Mouse (Mus musculus) left cerebral cortex, adult 2 months (tissue): ENCODE measurements around the gene Fads3. TPM values are rescaled to one million over a fixed set of nuclear protein-coding genes. Genes with fewer than 3 reads are reported as not detected.

Experiments used
- DNase-seq, 2 experiments: peaks; one replicate each; pipeline ENCODE4 v3.0.0; 2021 to 2022; ENCODE audit warnings: low spot score in 2 of 2, mixed read lengths in 1 of 2; ENCODE audit errors: extremely low spot score in 1 of 2
- H3K27ac ChIP-seq: fragments of 200-600 bp; 2 replicates; pipeline ENCODE4 v1.8.1; 2022
- H3K4me3 ChIP-seq: fragments of 200-600 bp; 2 replicates; pipeline ENCODE4 v1.8.1; 2022
- CTCF ChIP-seq: fragments of 200-600 bp; IDR thresholded peaks from 2 replicates; pipeline ENCODE4 v1.8.1; 2022; ENCODE audit warnings: antibody characterized with exemption, mild to moderate bottlenecking, moderate library complexity
- intact Hi-C: fragments of 180-260 bp; cut with DNase I; formaldehyde crosslinking; loops from one replicate; pipeline ENCODE4 v1.15.1; 2025
- total RNA-seq, 2 experiments: library from RNA; stranded (reverse); gene quantifications; 2 replicates each; pipeline ENCODE4 v1.2.3; 2021

The Fads3 gene
- total RNA-seq, 2 experiments from 2014 or later, result 26.6 to 28.1 TPM

DNA sequence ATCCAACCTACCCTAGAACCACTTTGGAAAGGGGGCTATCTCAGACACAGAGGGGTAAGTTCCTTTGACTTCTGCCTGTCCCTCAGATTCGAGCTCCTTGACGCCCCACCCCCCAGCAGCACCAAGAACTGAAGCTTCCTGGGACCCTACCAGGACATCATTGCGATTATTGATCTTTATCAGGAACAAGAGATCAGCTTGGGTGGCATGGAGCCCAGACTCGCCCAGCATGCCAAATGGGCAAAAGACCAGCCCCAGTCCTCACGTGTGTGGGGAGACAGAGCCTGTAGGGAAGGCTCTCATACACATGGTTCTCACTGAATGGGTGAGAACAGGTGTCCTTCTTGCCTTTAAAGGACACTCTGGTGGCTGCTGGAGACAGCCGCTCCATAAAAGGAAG, 62.9 kb downstream of the Fads3 start:
- no peak overlapping the region for H3K27ac ChIP-seq
- intact Hi-C loops, result no loop called here
- TF ChIP-seq CTCF, result no peak
- DNase-seq, result no peak
- H3K4me3 ChIP-seq, result no peak overlapping the region

DNA sequence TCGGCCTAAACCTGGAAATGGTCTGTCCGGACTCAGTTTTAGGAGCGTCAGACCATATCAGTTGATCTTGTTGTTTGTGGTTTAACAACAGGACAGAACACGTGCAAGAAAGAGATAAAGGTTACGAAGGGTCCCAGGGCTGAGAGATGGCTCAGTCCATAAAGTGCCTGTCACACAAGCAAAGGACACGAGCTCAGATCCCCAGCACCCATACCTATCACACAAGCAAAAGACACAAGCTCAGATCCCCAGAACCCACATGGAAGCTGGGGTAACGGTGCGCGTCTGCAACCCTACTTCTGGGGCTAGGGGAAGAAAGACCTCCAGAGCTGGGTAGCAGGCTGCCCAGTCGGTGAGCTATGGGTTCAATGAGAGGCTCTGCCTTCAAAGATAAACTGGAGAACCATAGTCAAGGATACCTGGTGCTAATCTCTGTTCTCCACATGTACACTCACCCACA, 63.7 kb downstream of the Fads3 start:
- H3K4me3 ChIP-seq, result no peak overlapping the region
- intact Hi-C loops, result no loop called here
- no peak for TF ChIP-seq CTCF
- no peak overlapping the region for H3K27ac ChIP-seq
- DNase-seq, result no peak

DNA sequence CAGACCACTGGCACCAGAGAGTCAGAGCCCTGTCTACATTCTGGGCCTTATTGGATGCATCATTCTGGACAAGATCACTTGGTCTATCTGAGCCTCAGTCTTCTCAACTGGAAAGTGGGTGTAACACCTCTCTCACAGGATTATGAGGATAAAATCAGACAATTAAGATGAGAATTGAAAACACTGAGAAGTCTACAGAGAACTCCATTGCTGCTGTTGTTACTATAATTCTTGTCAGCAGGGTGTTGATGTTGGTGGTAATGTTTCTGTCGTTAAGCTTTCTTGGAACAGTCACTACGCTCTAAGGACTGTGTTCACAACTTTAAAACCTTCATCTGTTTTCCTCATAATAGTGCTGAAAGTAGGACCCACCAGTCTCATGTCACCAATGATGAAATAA, 65.3 kb downstream of the Fads3 start:
- intact Hi-C loops, result no loop called here
- no peak for TF ChIP-seq CTCF
- no peak for DNase-seq
- no peak overlapping the region for H3K4me3 ChIP-seq
- no peak overlapping the region for H3K27ac ChIP-seq

DNA sequence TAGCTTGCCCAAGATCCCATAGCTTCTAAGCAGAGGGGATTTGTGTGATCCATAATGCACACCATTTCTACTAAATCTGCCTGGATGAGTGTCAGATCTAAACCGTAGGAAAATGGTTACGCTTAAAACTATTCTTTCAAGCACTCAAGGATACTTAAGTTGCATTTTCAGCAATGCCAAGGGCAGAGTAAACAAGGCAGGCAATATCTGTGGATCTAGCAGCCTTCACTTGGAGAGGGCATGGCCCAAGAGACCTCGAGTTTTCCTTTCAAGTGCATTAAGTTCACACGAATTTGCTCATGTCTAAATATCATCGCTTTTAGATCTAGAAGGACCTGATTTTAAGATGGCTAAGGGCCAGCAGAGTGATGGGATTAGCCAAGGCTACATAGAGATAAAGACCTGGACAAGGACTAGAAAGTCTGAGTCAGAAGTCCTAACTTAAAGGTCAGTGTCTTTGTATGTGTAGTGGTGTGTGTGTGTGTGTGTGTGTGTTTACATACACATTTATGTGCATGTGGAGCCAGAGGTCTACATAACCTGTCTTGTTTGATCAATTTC, 65.8 kb downstream of the Fads3 start:
- no peak overlapping the region for H3K4me3 ChIP-seq
- no peak for TF ChIP-seq CTCF
- intact Hi-C loops, result no loop called here
- DNase-seq, result no peak
- no peak overlapping the region for H3K27ac ChIP-seq

DNA sequence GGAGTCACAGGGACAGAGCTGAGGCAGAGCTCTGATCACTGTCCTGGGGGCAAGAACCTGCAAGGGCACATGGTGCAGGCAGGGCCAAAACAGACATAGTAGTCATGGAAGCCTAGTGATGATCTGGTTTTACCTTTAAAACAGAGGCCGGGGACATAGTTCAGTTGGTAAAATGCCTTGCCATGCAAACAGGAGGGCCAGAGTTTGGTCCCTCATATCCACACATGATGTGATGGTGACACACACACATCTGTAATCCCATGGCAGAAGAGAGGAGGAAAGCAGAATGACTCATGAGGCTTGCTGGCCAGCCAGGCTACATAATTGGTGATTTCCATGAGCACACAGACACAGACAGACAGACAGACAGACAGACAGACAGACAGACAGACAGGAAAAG, 66.8 kb downstream of the Fads3 start:
- no peak for TF ChIP-seq CTCF
- Histone ChIP-seq H3K4me3 (no peak overlapping the region), H3K27ac (no peak overlapping the region)
- intact Hi-C loops, result no loop called here
- DNase-seq, result no peak

DNA sequence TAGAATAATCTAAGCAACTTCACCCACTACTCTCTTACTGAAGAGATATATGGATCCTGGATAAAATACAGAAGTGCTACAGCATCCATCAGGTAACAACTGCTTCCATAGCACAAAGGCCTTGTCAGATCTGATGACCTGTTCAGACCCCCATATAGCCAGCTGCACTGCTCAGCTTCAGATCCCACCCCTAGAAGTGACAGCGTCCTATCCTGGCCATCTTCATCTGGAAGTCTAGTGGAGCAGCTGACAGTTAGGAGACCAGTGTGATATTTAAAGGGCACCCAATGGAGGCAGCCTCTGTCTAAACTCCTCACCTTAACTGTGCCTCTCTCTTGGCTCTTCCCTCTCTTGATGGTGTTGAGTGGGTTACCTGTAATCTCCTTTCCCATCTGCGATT, 67.3 kb downstream of the Fads3 start:
- no peak for DNase-seq
- no peak overlapping the region for H3K4me3 ChIP-seq
- intact Hi-C loops, result no loop called here
- H3K27ac ChIP-seq, result no peak overlapping the region
- TF ChIP-seq CTCF, result no peak

Other genes with a start within 250 kb of the Fads3 start
- gene Scgb2a2, start 194.0 kb upstream of the Fads3 start, total RNA-seq, result not detected
- 10 to 100 TPM; 28.1 to 28.3 TPM for gene Incenp, start 142.0 kb upstream of the Fads3 start, total RNA-seq
- gene Fth1, start 61.0 kb upstream of the Fads3 start, total RNA-seq, result 1,000 to 10,000 TPM; 2,213 to 2,341 TPM
- gene Best1, start 39.9 kb upstream of the Fads3 start, total RNA-seq, result under 1 TPM; 0.49 to 0.75 TPM
- gene Rab3il1, start 39.9 kb upstream of the Fads3 start, total RNA-seq, result 1 to 10 TPM; 9.4 TPM
- 100 to 1,000 TPM; 109 to 121 TPM for gene Fads2, start 60.2 kb downstream of the Fads3 start, total RNA-seq
- 100 to 1,000 TPM; 181 to 201 TPM for gene Fads1, start 141.3 kb downstream of the Fads3 start, total RNA-seq
- 10 to 100 TPM; 55.9 to 64.2 TPM for gene Tmem258, start 162.4 kb downstream of the Fads3 start, total RNA-seq
- gene Fen1, start 162.6 kb downstream of the Fads3 start, total RNA-seq, result 10 to 100 TPM; 10.5 to 11.6 TPM
- 10 to 100 TPM; 14.0 to 15.3 TPM for gene Myrf, start 199.2 kb downstream of the Fads3 start, total RNA-seq